Mouse (Mus musculus) ovary, postnatal 36 days (tissue): ENCODE results near the gene Mgat5.

ENCODE experiments used
- DNase-seq: peaks from one replicate; pipeline ENCODE4 v3.0.0; 2022; ENCODE audit warnings: low spot score, mixed read lengths

The Mgat5 gene

DNA sequence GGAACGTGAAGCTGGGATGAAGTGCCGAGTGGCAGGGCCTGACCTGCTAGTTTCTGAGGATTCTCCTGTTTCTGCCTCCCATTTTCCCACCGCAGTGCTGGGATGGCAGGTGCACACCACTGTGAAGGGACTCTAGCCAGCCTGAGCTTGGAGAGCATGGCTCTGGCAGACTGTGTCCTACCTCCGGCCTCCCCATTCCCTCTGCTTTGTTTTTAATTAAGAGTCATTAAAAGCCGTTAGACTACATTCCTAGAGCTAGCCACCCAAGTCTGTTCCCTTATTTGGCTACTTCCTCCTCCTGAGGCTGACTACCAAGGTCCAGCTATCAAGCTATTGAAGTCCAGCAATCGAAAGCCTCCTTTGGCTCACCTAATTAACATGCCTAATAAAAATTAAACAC lies 56.2 kb downstream of the Mgat5 start:
- DNase-seq, result no peak

DNA sequence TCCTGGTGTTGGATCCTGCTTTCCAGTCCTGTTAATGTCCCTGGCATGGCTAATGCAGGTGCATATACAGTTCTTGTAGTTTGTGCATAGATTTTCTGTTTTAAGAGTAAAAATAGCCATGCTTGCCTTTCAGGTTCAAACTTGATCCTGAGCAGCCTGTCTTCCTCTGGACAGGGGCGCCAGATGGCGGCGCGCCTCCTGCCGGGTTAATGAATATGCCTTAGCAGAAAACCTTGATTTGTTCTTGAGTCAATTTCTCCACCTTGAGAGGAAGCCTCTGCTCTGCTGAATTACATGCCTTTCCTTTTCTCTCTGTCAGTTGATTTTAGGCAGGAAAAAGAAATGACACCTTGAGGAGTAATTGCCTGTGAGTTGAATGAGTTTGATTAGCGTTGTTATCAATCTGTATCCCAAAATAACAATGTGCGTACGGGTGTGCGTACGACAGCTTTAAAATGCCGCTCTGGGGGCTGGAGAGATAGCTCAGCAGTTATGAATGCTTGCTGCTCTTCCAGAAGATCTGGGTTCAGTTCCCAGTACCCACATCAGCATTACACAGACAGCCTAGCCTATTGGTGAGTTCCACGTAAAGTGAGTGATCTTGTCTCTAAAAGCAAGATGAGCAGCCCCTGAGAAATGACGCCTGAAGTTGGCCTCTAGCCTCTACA lies 57.5 kb downstream of the Mgat5 start:
- DNase-seq, result no peak

DNA sequence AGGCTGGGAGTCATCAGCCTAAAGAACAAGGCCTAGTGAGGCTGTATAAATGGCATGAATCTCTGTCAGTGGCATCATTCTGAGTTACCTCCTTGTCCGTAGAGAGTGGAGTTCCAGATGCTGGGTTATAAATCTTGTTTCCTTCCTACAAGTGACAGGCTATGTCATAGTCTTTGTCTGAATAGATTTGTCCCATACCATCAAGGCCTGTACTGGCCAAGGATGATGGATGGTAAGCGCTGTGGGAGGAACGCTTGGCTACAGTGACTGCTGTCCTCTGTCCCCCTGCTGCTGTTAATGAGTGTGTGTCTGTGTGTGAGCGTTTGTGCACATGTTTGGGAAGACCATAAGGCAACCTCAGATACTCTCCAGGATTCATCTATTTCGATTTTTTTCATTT lies 63.2 kb downstream of the Mgat5 start:
- no peak for DNase-seq

DNA sequence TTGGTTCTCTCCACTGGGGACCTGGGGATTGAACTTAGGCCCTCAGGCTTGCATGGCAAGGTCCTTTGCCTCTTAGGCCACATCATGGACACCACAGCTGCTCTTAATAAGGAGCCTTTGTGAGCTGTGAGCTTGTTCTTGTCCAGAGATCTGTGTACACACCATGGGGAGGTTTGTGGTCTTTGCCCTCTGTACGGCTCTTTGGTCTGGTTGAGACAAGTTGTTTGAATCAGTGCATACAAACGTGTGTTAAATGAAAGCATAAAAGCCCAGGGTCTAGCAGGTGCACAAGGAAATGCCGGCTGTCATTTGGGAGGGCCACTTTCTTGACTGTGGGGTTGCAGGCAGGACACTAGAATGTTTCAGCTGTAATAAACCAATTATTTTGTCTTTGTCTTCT lies 64.5 kb downstream of the Mgat5 start:
- no peak for DNase-seq

DNA sequence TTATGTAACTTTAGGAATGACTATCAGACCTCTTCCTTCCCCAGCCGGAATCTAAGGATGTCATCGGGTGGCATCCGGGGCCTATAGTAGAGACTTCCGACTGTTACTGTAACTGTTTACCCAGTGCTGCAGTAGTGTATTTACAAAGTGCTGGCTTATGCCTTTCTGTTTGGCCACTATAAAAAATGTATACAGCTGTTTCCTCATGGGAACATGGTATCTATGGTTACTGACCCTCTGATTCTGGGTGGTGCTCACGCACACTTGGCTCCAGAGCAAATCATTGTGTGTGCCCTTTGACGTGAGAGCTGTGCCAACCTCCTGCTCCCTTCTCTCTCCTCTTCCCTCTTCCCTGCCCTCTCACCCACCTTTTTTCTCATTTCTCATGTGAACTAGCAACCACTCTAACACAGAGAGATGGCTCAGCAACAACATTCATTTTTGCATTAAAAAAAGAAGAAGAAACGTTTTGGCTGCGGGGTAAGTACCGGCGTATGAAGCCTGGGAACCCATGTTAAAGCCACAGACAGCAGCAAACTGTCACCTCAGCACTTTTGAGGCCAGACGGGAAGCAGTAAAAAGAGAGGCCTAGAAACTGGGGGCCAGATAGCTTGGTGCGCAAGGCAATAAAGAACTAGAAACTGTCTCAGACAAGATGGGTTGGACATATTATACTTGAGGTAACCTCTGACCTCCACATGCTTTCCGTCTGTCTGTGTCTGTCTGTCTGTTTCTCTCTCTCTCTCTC lies 65.6 kb downstream of the Mgat5 start:
- DNase-seq, result no peak

GRCm38 (mm10) chr1:127271156-127271555 lies 66.3 kb downstream of the Mgat5 start:
- DNase-seq, result no peak

- DNase-seq, result no peak
Observed at GRCm38 (mm10) chr1:127273363-127273762, 68.5 kb downstream of the Mgat5 start.

- no peak for DNase-seq
Observed at GRCm38 (mm10) chr1:127275572-127276324, 70.9 kb downstream of the Mgat5 start.

DNA sequence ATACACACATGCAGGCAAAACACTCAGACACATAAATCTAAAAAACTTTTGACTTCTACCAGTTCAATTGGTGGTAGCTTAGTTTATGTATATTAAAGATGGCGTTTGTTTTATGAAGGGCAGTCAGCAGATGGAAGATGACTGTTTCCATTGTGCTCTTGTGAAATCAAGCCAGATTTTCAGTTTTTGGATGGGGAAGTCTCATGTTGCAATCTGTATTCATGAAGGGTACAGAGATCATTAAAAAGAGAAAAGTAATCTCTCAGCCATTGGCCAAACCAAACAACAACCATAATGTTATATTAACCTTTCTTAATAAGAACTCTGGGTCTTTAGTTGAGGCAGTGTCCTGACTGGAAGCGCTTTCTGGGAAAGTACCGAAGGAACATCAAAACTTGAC lies 73.3 kb downstream of the Mgat5 start:
- DNase-seq, result no peak

GRCm38 (mm10) chr1:127280256-127280655 lies 75.4 kb downstream of the Mgat5 start:
- no peak for DNase-seq

DNA sequence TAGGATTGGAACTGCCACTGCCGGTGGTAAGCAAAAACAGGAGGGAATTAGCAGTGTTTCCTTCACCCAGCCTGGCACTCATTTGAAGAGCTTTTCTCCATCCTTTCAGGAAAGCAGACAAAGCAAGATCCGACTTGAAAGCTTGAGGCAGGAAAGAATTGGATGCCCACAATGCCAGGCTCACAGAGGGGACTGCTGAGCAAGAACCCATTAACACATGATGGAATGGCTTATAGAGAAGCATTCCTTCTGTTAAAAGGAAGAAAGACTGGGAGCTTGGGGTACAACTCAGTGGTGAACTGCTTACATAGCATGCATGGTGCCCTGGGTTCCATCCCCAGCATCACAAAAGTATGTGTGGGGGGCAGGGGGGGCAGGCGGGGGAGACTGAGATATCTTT lies 80.2 kb downstream of the Mgat5 start:
- DNase-seq, result no peak

- no peak for DNase-seq
Observed at GRCm38 (mm10) chr1:127287505-127287904, 82.7 kb downstream of the Mgat5 start.

DNA sequence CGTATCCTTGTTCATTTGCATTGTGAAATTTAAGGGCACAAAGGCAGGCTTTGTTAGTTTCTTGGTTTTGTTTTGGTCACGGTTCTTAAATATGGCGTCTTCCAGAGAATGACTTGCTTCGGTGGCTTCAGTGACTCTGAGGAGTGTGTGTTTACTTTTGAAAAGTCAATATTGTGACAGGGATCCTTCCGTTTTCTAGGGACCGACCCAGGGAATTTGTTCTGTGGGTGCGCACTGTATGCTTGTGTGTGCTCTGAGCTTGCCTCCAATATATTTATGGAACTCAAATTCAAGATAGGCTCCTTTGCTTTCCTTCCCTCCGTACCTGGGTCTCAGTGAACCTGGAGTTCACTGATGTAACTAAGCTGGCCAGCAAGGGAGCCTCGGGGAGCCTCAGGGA lies 86.1 kb downstream of the Mgat5 start:
- no peak for DNase-seq

GRCm38 (mm10) chr1:127291721-127292120 lies 86.9 kb downstream of the Mgat5 start:
- DNase-seq, result no peak

DNA sequence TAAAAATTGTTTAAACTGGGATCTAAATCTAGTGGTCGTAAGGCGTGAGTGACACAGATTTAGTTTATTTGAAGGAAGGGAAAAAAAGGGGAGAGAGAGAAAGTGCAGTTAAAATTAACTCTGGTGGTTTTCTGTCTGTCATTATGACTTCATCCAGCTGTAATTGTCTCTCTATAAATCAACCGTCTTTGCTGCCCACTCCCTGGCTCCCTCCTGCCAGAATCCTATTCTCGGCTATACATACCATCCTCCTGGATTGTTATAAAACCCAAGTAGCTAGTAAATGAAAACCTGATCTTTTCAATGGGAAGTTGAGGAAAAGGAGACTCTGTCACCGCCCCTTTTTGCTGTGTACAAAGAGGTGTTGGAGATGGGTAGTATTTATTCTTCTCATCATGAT lies 88.5 kb downstream of the Mgat5 start:
- DNase-seq, result no peak

- DNase-seq, result no peak
Observed at GRCm38 (mm10) chr1:127296815-127297214, 92.0 kb downstream of the Mgat5 start.

DNA sequence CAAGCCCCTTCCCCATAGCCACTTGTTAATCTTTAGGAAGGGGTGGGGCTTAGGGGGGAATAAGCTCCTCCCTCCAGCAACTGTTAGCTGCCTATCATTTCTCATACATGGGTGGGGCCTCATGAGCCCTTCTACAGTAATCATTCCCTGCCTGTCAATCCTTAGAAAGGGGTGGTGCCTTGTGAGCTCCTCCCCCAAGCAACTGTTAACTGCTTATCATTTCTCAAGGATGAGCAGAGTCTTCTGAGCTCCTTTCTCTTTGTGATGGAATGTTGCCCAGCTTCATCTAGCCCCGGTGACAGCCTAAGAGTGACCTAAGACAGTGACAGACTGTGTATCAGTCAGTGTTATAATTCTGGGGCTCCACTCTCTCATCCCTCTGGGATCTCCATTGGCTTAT lies 95.0 kb downstream of the Mgat5 start:
- no peak for DNase-seq

DNA sequence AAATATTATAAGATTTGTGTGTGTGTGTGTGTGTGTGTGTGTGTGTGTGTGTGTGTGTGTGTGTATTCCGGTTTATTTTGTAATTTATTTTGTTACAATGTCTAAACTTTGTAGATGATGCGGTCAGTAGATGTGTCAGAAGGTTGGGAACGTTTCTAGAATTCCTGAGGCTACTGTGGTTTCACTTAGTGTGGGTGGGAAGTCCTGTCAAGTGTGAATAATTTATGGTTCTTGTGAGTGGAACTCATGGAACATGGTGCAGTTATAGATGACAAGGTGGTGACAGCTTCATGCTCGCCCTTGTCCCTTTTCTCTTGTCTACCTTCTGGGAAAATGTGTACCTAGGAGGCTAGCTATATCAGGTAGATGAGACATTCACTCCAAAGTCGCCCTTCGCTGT lies 96.2 kb downstream of the Mgat5 start:
- no peak for DNase-seq

DNA sequence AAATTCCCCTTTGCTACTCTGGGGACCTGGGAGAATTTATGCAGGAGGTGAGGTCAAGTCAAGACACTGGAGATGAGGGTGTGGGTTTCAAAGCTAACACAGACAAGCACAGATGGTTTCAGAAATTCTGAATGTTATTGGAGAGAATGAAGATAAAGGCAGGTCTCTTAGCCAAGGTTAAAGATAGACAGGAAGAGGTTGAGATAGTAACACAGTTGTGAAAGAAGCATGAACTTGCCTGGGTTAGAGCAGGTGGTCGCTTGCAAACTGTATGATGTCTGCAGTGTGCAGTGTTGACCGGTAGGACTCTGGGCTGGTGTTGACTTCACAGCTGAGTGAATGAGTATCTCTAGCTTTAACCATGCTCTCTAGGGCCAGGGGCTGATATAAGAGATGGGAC lies 97.8 kb downstream of the Mgat5 start:
- no peak for DNase-seq

DNA sequence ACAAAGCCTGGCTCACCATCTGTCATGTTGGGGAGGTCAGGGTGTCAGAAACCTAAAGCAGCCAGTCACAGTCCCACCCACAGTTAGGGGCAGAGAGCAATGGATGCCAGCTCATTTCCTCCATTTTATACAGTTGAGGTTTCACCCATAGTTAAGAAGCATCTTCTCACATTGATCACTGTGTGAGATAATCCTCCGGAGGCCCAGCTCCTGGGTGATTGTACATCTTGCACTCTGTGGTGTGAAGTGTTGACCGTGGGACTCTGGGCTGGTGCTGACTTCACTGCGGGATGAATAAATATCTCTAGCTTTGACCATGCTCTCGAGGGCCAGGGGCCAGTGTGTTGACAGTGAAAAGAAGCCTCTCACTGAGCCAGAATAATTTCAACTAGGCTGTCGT lies 99.0 kb downstream of the Mgat5 start:
- no peak for DNase-seq

DNA sequence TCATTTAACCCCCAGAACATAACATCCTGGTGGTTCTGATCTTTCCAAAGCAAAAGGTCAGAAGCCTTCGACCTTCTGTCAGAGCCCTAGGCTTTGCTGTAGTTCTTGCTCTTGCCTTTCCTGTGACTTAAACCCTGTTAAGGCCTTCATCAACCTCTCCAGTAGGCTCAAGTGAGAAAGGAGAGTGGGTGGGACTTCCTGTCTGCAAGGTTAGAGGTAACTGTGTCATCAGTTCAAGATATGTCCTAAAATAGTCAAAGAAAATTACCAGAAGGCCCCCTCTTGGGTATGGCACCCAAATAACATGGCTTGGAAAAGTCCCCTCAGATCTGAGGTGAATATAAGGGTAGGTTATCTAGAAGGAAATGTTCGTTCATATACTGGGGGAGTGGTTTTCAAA lies 99.5 kb downstream of the Mgat5 start:
- no peak for DNase-seq

GRCm38 (mm10) chr1:127305582-127305981 lies 100.8 kb downstream of the Mgat5 start:
- no peak for DNase-seq
